Mouse (Mus musculus) liver, embryonic 14.5 days (tissue): Measurements from ENCODE around the gene Duox2. TPM values are rescaled to one million over a fixed set of nuclear protein-coding genes. Genes with fewer than 3 reads are reported as not detected.

ENCODE experiments used
- ATAC-seq: fragments of 200-750 bp; cut with Nextera tagmentation; 2 replicates; pipeline ENCODE4 v1.8.0; 2017; ENCODE audit warnings: moderate number of reproducible peaks, mild to moderate bottlenecking, moderate library complexity; ENCODE audit not compliant: insufficient read depth
- DNase-seq, 3 experiments: peaks; one replicate each; pipeline ENCODE4 v3.0.0-alpha.2; 2012 to 2013; ENCODE audit warnings: low read depth in 3 of 3, low spot score in 3 of 3
- H3K27ac ChIP-seq: fragments of 300-500 bp; sonication (generic); 2 replicates; pipeline ENCODE4 v1.5.1; 2014; ENCODE audit warnings: moderate library complexity, mild to moderate bottlenecking, control low read depth, inconsistent platforms
- H3K27me3 ChIP-seq: fragments of 300-500 bp; sonication (generic); 2 replicates; pipeline ENCODE4 v1.6.1; 2014; ENCODE audit warnings: mild to moderate bottlenecking, low read length, moderate library complexity; ENCODE audit not compliant: control insufficient read depth, insufficient read depth
- H3K36me3 ChIP-seq: fragments of 300-500 bp; sonication (generic); replicated peaks from 2 replicates; pipeline ENCODE4 v1.6.1; 2014; ENCODE audit warnings: low read depth; ENCODE audit not compliant: control insufficient read depth, insufficient read depth
- H3K4me1 ChIP-seq, 2 experiments: fragments of 200-500 bp in 1 of 2; fragments of 300-500 bp in 1 of 2; sonication (generic) in 1 of 2; replicated peaks; 2 replicates each; pipeline ENCODE4 v1.6.1; 2012 to 2014; ENCODE audit warnings: antibody characterized with exemption in 1 of 2, inconsistent platforms in 1 of 2, low read length in 1 of 2; ENCODE audit not compliant: control insufficient read depth in 2 of 2, insufficient read depth in 2 of 2
- H3K4me2 ChIP-seq: fragments of 300-500 bp; sonication (generic); 2 replicates; pipeline ENCODE4 v1.6.1; 2014; ENCODE audit warnings: low read depth, mild to moderate bottlenecking, control low read depth, moderate library complexity
- H3K4me3 ChIP-seq, 2 experiments: fragments of 200-500 bp in 1 of 2; fragments of 300-500 bp in 1 of 2; sonication (generic) in 1 of 2; 2 replicates each; pipeline ENCODE4 v1.5.1; 2012 to 2014; ENCODE audit warnings: low read depth in 2 of 2, low read length in 2 of 2, mild to moderate bottlenecking in 2 of 2, control low read depth in 1 of 2, inconsistent platforms in 1 of 2, moderate library complexity in 1 of 2; ENCODE audit not compliant: insufficient read depth in 1 of 2
- H3K9ac ChIP-seq: fragments of 300-500 bp; sonication (generic); replicated peaks from 2 replicates; pipeline ENCODE4 v1.6.1; 2014; ENCODE audit warnings: mild to moderate bottlenecking, control low read depth, moderate library complexity
- H3K9me3 ChIP-seq: fragments of 300-500 bp; sonication (generic); 2 replicates; pipeline ENCODE4 v1.6.1; 2016; ENCODE audit warnings: low read length, mixed read lengths; ENCODE audit not compliant: control insufficient read depth
- CTCF ChIP-seq: IDR thresholded peaks from 2 replicates; pipeline ENCODE4 v1.5.1; 2016; ENCODE audit warnings: antibody characterized with exemption, low read depth, control low read depth
- EP300 ChIP-seq: IDR thresholded peaks from 2 replicates; pipeline ENCODE4 v1.6.1; 2016; ENCODE audit warnings: antibody characterized with exemption, low read depth
- WGBS: fragments of 180-500 bp; shearing (Covaris S2); extraction: QIAGEN DNeasy Blood & Tissue Kit; methylation state at CpG from one replicate; pipeline ENCODE4 v1.1.7; 2014; ENCODE audit not compliant: insufficient replicate concordance; 5-methylcytosine and 5-hydroxymethylcytosine counted together
- polyA plus RNA-seq, 2 experiments: library from polyadenylated mRNA; depleted of rRNA in 1 of 2; stranded (reverse) in 1 of 2; unstranded in 1 of 2; fragments of >200 nt; fragmentation: Nextera tagmentation in 1 of 2; extraction: Ambion mirVana in 1 of 2; gene quantifications; 2 replicates each; pipeline versions ENCODE4 v1.2.1 to v1.2.3; 2012 to 2014

The Duox2 gene
- polyA plus RNA-seq, 2 experiments: not detected

DNA sequence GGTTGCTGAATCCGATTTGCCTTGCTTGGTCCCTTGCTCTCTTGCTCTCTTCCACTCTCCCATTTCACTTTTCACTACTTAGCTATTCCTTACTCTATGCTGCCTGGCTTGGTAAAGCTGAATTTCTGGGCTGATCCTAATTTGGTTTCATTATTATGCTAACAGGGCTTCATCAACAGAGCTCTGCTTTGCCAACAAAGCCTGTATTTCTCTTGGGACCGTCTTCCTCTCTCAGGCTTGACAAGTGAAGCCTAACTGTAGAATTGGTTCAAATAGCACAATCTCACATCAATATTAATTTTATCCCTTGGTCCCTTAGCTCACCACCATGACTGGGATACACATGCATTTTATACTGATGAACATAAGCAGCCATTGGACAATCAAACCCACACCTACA lies 13.3 kb upstream of the Duox2 start:
- WGBS: 39% methylated on average over 2 of the region's 2 CpGs
- peaks cover 35% of the 10 kb centered on the region for H3K27me3 ChIP-seq

DNA sequence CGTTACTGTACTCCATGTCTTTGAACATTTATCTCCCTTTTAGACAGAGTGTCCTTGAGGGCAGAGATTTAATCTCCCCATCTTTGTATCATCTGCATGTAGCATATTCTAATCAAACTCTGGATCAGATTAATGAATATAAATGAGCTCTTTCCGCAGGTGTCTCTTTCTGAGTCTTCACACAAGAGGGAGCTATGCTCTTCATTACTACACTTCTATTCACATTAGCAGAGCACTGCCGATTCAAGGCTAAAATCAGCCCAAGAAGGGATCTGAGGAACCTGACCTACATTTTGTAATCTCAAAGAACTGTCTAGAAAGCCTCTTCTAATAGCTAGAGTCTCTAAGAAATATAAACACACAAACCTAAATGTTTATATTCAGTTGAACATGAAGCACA lies 11.4 kb upstream of the Duox2 start:
- 40% methylated on average over 3 of the region's 3 CpGs for WGBS
- no peak overlapping the region for H3K9ac ChIP-seq
- no peak overlapping the region for H3K27ac ChIP-seq
- no peaks in the 10 kb centered on the region for H3K36me3 ChIP-seq
- no peaks in the 10 kb centered on the region for H3K4me1 ChIP-seq
- no peak overlapping the region for H3K4me2 ChIP-seq
- no peaks in the 10 kb centered on the region for H3K9me3 ChIP-seq
- ATAC-seq (no peak), DNase-seq (no peak)
- TF ChIP-seq CTCF (no peak), EP300 (no peak)
- H3K27me3 ChIP-seq: peaks cover 38% of the 10 kb centered on the region
- H3K4me3 ChIP-seq: no peak overlapping the region

More for the DNA sequence above, 13.3 kb upstream of the Duox2 start:
- Histone ChIP-seq H3K27ac (no peak overlapping the region), H3K9ac (no peak overlapping the region), H3K4me2 (no peak overlapping the region), H3K4me1 (no peaks in the 10 kb centered on the region), H3K36me3 (no peaks in the 10 kb centered on the region), H3K9me3 (no peaks in the 10 kb centered on the region), H3K4me3 (no peak overlapping the region)
- TF ChIP-seq EP300 (no peak), CTCF (no peak)
- DNase-seq: no peak
- ATAC-seq: no peak

DNA sequence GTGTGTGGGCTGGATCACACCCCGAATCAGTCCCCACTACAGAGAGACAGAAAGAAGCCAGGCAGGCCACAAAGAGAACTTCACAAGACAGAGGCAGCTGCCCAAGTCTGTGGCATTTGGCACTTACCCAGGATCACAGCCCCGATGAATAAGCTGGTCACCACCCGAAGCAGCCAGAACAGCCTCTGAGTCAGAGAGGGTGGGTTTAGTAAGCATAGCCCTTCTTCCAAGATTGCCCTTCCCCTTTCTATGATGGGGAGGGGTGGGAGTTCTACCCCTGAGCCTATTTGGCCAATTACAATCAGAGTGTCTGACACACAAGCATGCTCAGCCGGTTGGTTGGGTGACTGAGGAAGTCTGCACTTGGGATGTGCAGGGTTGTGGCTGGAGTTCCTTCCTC lies 7.9 kb upstream of the Duox2 start:
- Histone ChIP-seq H3K9me3 (no peaks in the 10 kb centered on the region), H3K9ac (no peak overlapping the region), H3K4me1 (no peaks in the 10 kb centered on the region), H3K27me3 (peaks cover 28% of the 10 kb centered on the region), H3K27ac (no peak overlapping the region), H3K4me3 (no peak overlapping the region), H3K4me2 (no peak overlapping the region), H3K36me3 (no peaks in the 10 kb centered on the region)
- ATAC-seq: no peak
- 32% methylated on average over 4 of the region's 4 CpGs for WGBS
- TF ChIP-seq EP300 (no peak), CTCF (no peak)
- DNase-seq: no peak

DNA sequence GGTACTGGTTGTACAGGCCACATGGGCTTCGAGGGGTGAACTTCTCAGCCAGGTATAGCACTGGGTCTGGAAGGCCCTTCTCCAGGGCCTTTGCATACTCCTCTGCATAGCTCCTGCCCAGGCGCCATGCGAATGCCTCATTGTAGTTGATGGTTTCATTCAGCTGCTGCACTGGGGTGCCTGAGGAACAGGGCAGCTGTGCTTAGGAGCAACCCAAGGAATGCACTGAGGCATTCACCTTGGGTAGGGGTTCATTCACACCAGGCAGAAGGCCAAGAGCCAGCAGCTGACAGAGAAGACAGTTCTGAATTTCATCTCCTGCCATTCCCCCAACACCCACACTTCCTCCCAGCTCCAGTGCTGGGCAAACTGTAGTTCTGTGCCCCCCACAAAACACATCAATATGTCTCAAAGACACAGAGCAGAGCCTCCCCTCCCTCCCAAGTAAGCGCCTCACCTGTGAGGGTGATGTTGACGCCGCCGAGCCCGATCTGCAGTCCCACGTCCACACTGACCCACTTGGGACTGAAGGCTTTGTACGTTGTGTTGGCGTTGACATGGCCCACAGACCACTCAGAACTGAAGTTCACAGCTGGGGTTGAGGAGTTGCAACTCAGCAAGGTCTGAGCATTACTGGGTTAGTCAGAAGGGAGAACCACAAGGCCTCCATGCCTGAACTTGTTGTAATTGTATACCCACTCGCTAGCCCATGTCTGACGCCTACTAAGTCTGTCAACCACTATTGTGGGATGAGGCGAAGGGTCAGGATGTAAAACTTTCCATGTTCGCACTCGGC lies 7.0 kb upstream of the Duox2 start:
- no peak overlapping the region for H3K4me2 ChIP-seq
- DNase-seq (no peak), ATAC-seq (no peak)
- peaks cover 36% of the 10 kb centered on the region for H3K27me3 ChIP-seq
- WGBS: 67% methylated on average over 16 of the region's 16 CpGs
- H3K4me3 ChIP-seq: no peak overlapping the region
- no peak overlapping the region for H3K9ac ChIP-seq
- H3K9me3 ChIP-seq: no peaks in the 10 kb centered on the region
- H3K27ac ChIP-seq: no peak overlapping the region
- no peaks in the 10 kb centered on the region for H3K4me1 ChIP-seq
- no peak for TF ChIP-seq EP300
- no peak for TF ChIP-seq CTCF
- H3K36me3 ChIP-seq: no peaks in the 10 kb centered on the region

DNA sequence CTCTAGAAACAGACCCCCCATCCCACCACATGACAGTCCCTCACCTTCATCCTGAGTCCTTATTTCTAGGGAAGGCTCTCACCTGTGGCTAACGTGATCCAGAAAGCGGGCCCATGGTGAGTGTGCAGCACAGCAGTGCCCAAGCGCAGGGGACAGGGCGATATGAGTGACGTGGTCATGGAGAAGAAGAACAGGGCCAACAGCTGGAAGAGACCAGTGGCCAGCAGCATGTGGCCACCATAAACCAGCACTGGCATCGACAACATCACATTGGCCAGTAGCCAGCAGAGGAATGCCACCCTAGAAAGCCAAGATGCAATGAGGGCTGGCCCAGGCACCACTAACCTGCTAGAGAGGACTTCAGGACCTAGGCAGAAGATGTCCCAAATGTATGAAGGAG lies 6.3 kb upstream of the Duox2 start:
- Histone ChIP-seq H3K9ac (no peak overlapping the region), H3K9me3 (no peaks in the 10 kb centered on the region), H3K4me3 (no peak overlapping the region), H3K36me3 (no peaks in the 10 kb centered on the region), H3K27me3 (peaks cover 44% of the 10 kb centered on the region), H3K4me1 (no peaks in the 10 kb centered on the region), H3K27ac (no peak overlapping the region), H3K4me2 (no peak overlapping the region)
- no peak for ATAC-seq
- DNase-seq: no peak
- TF ChIP-seq CTCF (no peak), EP300 (no peak)
- WGBS: 67% methylated on average over 6 of the region's 6 CpGs
